Mouse (Mus musculus) heart, embryonic 15.5 days (tissue): ENCODE measurements around the gene Cgnl1. TPM values are rescaled to one million over a fixed set of nuclear protein-coding genes. Genes with fewer than 3 reads are reported as not detected.

Experiments
- ATAC-seq: fragments of 200-750 bp; cut with Nextera tagmentation; replicated peaks from 2 replicates; pipeline ENCODE4 v1.8.0; 2017; ENCODE audit warnings: low read depth, moderate TSS enrichment; ENCODE audit not compliant: insufficient number of reproducible peaks, insufficient read depth, low FRiP score
- H3K27ac ChIP-seq: fragments of 300-500 bp; sonication (generic); 2 replicates; pipeline ENCODE4 v1.5.1; 2015; ENCODE audit warnings: mild to moderate bottlenecking, inconsistent platforms
- H3K27me3 ChIP-seq: fragments of 300-500 bp; sonication (generic); 2 replicates; pipeline ENCODE4 v1.6.1; 2015; ENCODE audit warnings: inconsistent platforms
- H3K36me3 ChIP-seq: fragments of 300-500 bp; sonication (generic); 2 replicates; pipeline ENCODE4 v1.6.1; 2015; ENCODE audit warnings: mild to moderate bottlenecking, inconsistent platforms
- H3K4me1 ChIP-seq: fragments of 300-500 bp; sonication (generic); replicated peaks from 2 replicates; pipeline ENCODE4 v1.6.1; 2015; ENCODE audit warnings: inconsistent platforms
- H3K4me2 ChIP-seq: fragments of 300-500 bp; sonication (generic); 2 replicates; pipeline ENCODE4 v1.6.1; 2015; ENCODE audit warnings: inconsistent platforms, mild to moderate bottlenecking, moderate library complexity
- H3K4me3 ChIP-seq: fragments of 300-500 bp; sonication (generic); 2 replicates; pipeline ENCODE4 v1.5.1; 2015; ENCODE audit warnings: mild to moderate bottlenecking, inconsistent platforms
- H3K9ac ChIP-seq: fragments of 300-500 bp; sonication (generic); 2 replicates; pipeline ENCODE4 v1.6.1; 2015; ENCODE audit warnings: mild to moderate bottlenecking, inconsistent platforms
- H3K9me3 ChIP-seq: fragments of 300-500 bp; sonication (generic); replicated peaks from 2 replicates; pipeline ENCODE4 v1.6.1; 2016; ENCODE audit warnings: inconsistent platforms
- whole genome bisulfite sequencing: fragments of 180-500 bp; shearing (Covaris S2); methylation state at CpG from one replicate; pipeline ENCODE4 v1.1.7; 2015; ENCODE audit warnings: mixed read lengths; 5-methylcytosine and 5-hydroxymethylcytosine counted together
- polyA plus RNA-seq: library from polyadenylated mRNA; unstranded; fragments of >200 nt; fragmentation: Nextera tagmentation; extraction: Ambion mirVana; gene quantifications from 2 replicates; pipeline ENCODE4 v1.2.1, GENCODE M21; 2015

Cgnl1 gene
- polyA plus RNA-seq, 1 experiment from 2014 or later, result 32.7 TPM

GRCm38 (mm10) chr9:71596888-71597287 is 174.5 kb downstream of the Cgnl1 start:
- WGBS, result 66% methylated on average over 6 of the region's 6 CpGs
- no peaks in the 10 kb centered on the region for H3K36me3 ChIP-seq

GRCm38 (mm10) chr9:71592577-71593285 is 178.7 kb downstream of the Cgnl1 start:
- H3K4me1 ChIP-seq, result peaks cover 32% of the 10 kb centered on the region
- no peak for ATAC-seq

More at GRCm38 (mm10) chr9:71596888-71597287, 174.5 kb downstream of the Cgnl1 start:
- H3K27ac ChIP-seq, result 0 out of 2 replicates have a peak overlapping the region, but pooled peaks have one; percentile 13
- H3K4me3 ChIP-seq, result no peak overlapping the region
- ATAC-seq, result no peak
- no peak overlapping the region for H3K4me2 ChIP-seq
- peaks cover 17% of the 10 kb centered on the region for H3K4me1 ChIP-seq
- no peaks in the 10 kb centered on the region for H3K27me3 ChIP-seq
- H3K9me3 ChIP-seq, result no peaks in the 10 kb centered on the region
- H3K9ac ChIP-seq, result no peak overlapping the region

GRCm38 (mm10) chr9:71591938-71592548 is 179.4 kb downstream of the Cgnl1 start, which contains the start of gene Myzap:
Gene Myzap, minus strand, starts transcription at chr9:71592360.
- Histone ChIP-seq H3K4me2 (peak within 1 kb of the TSS; percentile 68), H3K4me3 (peak within 1 kb of the TSS; percentile 71), H3K27ac (peak within 1 kb of the TSS; percentile 89), H3K9me3 (no peaks in the 10 kb centered on the region), H3K36me3 (no peaks in the 10 kb centered on the region), H3K9ac (peak within 1 kb of the TSS; percentile 74), H3K27me3 (no peaks in the 10 kb centered on the region), H3K4me1 (peaks cover 39% of the 10 kb centered on the region)
- ATAC-seq, result peak; percentile 88
- whole genome bisulfite sequencing, result under 1% methylated on average over 28 of the region's 29 CpGs

More at GRCm38 (mm10) chr9:71592577-71593285, 178.7 kb downstream of the Cgnl1 start:
- 27% methylated on average over 6 of the region's 6 CpGs for WGBS
- H3K27ac ChIP-seq, result peak overlapping the region; percentile 89
- H3K9me3 ChIP-seq, result no peaks in the 10 kb centered on the region
- no peaks in the 10 kb centered on the region for H3K36me3 ChIP-seq
- H3K4me2 ChIP-seq, result peak overlapping the region; percentile 68
- H3K27me3 ChIP-seq, result no peaks in the 10 kb centered on the region
- H3K9ac ChIP-seq, result peak overlapping the region; percentile 74; the same call in 1 of the 2 replicates
- H3K4me3 ChIP-seq, result peak overlapping the region; percentile 71

GRCm38 (mm10) chr9:71591106-71591505 is 180.3 kb downstream of the Cgnl1 start:
- peak overlapping the region; percentile 89 for H3K27ac ChIP-seq
- peaks cover 48% of the 10 kb centered on the region for H3K4me1 ChIP-seq
- no peak for ATAC-seq

GRCm38 (mm10) chr9:71589771-71590170 is 181.6 kb downstream of the Cgnl1 start:
- H3K27ac ChIP-seq, result peak overlapping the region; percentile 89
- H3K9me3 ChIP-seq, result no peaks in the 10 kb centered on the region
- H3K4me2 ChIP-seq, result peak overlapping the region; percentile 68
- H3K9ac ChIP-seq, result peak overlapping the region; percentile 36; the same call in 1 of the 2 replicates
- no peak; the same call in 1 of the 2 replicates for ATAC-seq
- H3K4me1 ChIP-seq, result peaks cover 48% of the 10 kb centered on the region
- H3K36me3 ChIP-seq, result peaks cover 15% of the 10 kb centered on the region
- WGBS, result 21% methylated on average over 7 of the region's 7 CpGs
- peak overlapping the region; percentile 71 for H3K4me3 ChIP-seq
- no peaks in the 10 kb centered on the region for H3K27me3 ChIP-seq

More at GRCm38 (mm10) chr9:71591106-71591505, 180.3 kb downstream of the Cgnl1 start:
- Histone ChIP-seq H3K4me2 (peak overlapping the region; percentile 68), H3K36me3 (peaks cover 1% of the 10 kb centered on the region; the same call in 1 of the 2 replicates), H3K9ac (peak overlapping the region; percentile 74), H3K27me3 (no peaks in the 10 kb centered on the region), H3K9me3 (no peaks in the 10 kb centered on the region), H3K4me3 (peak overlapping the region; percentile 71)
- WGBS, result 17% methylated on average over 5 of the region's 5 CpGs

GRCm38 (mm10) chr9:71588930-71589592 is 182.3 kb downstream of the Cgnl1 start:
- peaks cover 16% of the 10 kb centered on the region for H3K36me3 ChIP-seq
- no peaks in the 10 kb centered on the region for H3K9me3 ChIP-seq
- WGBS, result 22% methylated on average over 2 of the region's 2 CpGs
- 0 out of 2 replicates have a peak overlapping the region, but pooled peaks have one; percentile 36 for H3K9ac ChIP-seq
- H3K4me1 ChIP-seq, result peaks cover 48% of the 10 kb centered on the region
- H3K4me2 ChIP-seq, result peak overlapping the region; percentile 68
- H3K27ac ChIP-seq, result peak overlapping the region; percentile 89
- peak overlapping the region; percentile 71 for H3K4me3 ChIP-seq
- no peaks in the 10 kb centered on the region for H3K27me3 ChIP-seq
- ATAC-seq, result peak; percentile 66

- Histone ChIP-seq H3K4me2 (no peak overlapping the region), H3K27me3 (no peaks in the 10 kb centered on the region), H3K9me3 (no peaks in the 10 kb centered on the region), H3K36me3 (peaks cover 16% of the 10 kb centered on the region), H3K4me1 (peaks cover 49% of the 10 kb centered on the region), H3K9ac (no peak overlapping the region), H3K27ac (no peak overlapping the region), H3K4me3 (no peak overlapping the region)
- 48% methylated on average over 3 of the region's 3 CpGs for WGBS
- no peak for ATAC-seq
Measured at GRCm38 (mm10) chr9:71586408-71586807, 185.0 kb downstream of the Cgnl1 start.

- H3K4me3 ChIP-seq, result no peak overlapping the region
- peaks cover 30% of the 10 kb centered on the region for H3K4me1 ChIP-seq
- no peaks in the 10 kb centered on the region for H3K9me3 ChIP-seq
- H3K4me2 ChIP-seq, result no peak overlapping the region
- no peak overlapping the region for H3K27ac ChIP-seq
- peaks cover 31% of the 10 kb centered on the region for H3K36me3 ChIP-seq
- no peak overlapping the region for H3K9ac ChIP-seq
- no peaks in the 10 kb centered on the region for H3K27me3 ChIP-seq
- WGBS, result 56% methylated on average over 1 of the region's 1 CpGs
- ATAC-seq, result no peak
Measured at GRCm38 (mm10) chr9:71582771-71583170, 188.6 kb downstream of the Cgnl1 start.

GRCm38 (mm10) chr9:71578896-71579564 is 192.4 kb downstream of the Cgnl1 start:
- 76% methylated on average over 7 of the region's 7 CpGs for WGBS
- H3K36me3 ChIP-seq, result peaks cover 25% of the 10 kb centered on the region
- no peaks in the 10 kb centered on the region for H3K9me3 ChIP-seq
- H3K4me3 ChIP-seq, result no peak overlapping the region
- peaks cover 15% of the 10 kb centered on the region for H3K4me1 ChIP-seq
- no peak overlapping the region for H3K27ac ChIP-seq
- ATAC-seq, result no peak
- no peak overlapping the region for H3K9ac ChIP-seq
- no peaks in the 10 kb centered on the region for H3K27me3 ChIP-seq
- no peak overlapping the region for H3K4me2 ChIP-seq
